Mouse (Mus musculus) heart, postnatal 14 days (tissue): ENCODE measurements around the gene Troap. TPM values are rescaled to one million over a fixed set of nuclear protein-coding genes. Genes with fewer than 3 reads are reported as not detected.

ENCODE experiments used
- DNase-seq, 2 experiments: peaks; one replicate each; pipeline ENCODE4 v3.0.0; 2021 to 2022
- intact Hi-C: fragments of 180-260 bp; cut with DNase I; formaldehyde crosslinking; loops from one replicate; pipeline ENCODE4 v1.15.1; 2025
- total RNA-seq, 2 experiments: library from RNA; stranded (reverse); gene quantifications; 2 replicates each; pipeline ENCODE4 v1.2.3; 2021

The Troap gene
- total RNA-seq, 2 experiments from 2014 or later, result 2.1 to 2.2 TPM

DNA sequence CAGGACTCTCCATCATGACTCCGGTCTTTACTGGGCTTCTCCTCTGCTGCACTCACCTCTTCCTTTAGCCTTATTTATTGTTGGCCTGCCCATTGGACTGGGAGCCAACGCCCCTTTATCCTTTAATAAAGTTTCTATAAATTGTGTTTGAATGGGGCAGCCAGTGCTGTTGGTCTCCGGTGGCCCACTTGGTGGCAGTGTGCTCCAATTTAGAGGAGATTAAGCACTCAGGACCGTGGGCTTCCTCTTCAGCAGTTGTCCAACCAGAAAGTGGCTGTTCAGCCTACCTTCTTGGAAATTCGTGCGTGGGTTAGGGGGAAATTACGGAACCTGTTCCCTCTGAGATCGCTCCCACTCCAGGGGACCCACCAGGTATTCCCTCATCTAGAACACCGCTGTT, 8.9 kb downstream of the Troap start:
- DNase-seq, result peak; percentile 63 to 69
- intact Hi-C loops, result loop anchor here (5.0 kb wide), 2 partner anchors 114 to 184 kb away; no protein-coding TSS in a partner anchor

DNA sequence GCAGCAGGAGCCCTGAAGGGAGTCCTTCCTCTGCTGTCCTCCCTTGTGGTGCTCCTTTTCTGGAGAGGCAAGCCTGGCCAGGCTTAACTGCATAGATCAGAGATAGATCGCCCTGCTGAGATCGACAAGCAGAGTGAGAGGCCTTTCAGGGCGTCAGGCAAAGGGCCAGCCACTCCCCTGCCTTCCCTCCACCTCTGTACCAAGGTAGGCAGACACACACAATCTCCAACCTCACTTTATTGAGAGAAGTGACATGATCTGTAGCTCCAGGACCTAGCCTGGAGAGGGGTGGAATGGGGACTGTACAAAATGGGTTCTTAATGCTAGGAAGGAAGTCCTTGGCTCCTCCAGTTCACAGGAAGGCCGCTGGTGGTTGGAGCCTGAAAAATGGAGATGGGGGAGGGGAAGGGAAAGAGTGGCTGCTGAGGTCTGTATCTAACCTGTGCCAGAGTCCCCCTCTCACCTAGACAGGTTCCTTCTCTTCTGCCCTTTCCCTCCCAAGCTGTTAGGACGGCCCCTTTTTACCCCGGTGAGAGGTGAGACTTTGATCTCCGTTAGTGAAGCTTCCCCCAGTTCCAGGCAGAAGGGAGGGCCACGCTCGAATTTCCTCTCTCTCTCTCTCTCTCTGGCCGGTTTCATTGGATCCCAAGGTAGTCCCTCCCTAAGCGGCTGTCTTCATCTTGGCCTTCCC, 9.6 kb downstream of the Troap start:
- intact Hi-C loops, result loop anchor here (5.0 kb wide), 2 partner anchors 113 to 183 kb away; no protein-coding TSS in a partner anchor
- DNase-seq, result no peak

DNA sequence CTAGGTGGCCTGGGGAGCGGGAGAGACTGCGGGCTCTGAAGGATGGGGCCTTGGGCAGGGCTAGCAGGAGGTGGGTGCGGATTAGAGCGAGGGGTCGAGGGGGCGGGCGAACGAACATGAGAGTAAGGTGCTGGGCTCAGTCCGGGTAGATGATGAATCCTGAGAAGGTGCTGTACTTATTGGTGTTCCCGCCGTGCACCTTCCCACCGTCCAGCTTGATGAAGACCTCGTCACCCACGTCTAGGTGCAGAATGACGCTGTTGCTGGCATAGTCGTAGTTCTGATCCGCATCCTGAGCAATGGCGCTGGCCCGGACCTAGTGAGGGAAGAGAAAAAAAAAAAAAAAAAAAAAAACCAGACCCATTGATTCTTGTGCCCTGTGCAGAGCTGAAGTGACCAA, 10.2 kb downstream of the Troap start:
- DNase-seq, result no peak
- intact Hi-C loops, result loop anchor here (5.0 kb wide), 3 partner anchors 32 to 183 kb away; no protein-coding TSS in a partner anchor

DNA sequence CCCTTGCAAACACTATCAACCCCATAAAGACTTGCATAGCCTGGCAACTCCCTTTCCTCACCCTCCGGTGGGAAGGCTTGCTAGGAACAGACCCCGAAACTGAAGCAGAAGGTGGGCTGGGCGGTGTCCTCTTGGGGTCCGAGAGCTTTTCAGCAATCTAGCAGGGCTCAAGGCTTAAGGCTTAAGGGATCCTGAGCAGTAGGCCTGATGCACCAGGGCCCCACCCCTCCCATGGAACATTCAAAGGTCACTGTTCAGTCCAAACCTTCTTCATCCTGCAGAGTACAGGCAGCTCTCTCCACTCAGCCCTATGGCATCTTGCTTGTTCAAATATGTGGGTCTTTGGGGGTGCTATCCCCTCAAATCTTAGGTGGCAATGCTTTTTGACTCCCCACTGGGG, 11.6 kb downstream of the Troap start:
- intact Hi-C loops, result loop anchor here (5.0 kb wide), 1 partner anchor 34 kb away; no protein-coding TSS in a partner anchor
- no peak for DNase-seq

DNA sequence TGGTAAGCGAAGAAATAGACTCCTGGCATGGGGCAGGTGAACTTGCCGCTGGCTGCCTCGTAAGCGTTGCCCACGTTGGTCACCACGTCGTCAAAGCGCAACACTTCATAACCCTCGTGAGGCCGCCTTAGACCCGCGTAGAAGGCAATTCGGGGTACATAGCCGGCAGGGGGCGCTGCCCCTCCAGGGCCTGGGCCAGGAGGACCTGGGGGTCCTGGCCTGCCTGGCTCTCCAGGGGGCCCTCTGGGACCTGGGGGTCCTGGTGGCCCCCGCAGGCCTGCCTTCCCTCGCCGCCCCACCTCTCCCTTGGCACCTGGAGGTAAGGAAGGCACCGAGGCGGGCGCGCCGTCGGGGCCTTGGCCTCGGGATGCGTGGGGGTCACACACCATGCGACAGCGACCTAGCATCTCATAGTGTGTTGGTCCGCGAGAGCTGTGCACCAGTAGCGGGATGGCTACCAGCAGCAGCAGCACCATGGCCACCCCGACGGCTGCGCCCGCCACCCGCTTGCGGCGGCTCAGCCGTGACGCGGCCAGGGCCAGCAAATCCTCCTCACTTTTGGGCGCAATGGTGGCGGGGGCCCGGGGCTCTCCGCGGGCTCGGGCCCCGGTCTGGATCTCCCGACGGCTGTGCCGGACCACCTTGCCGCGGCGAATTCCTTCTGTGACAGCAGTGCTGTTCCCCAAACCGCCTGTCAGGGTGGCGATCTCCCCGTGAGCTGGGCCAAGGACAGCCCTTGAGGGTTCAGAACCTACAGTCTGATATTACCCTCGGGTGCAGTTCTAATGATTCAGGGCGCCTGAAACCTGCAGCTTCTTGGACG, 13.1 kb downstream of the Troap start, which contains the start of gene C1ql4:
Gene C1ql4, minus strand, starts transcription at position 565 of the 823 bp plus-strand sequence.
- intact Hi-C loops, result loop anchor here (5.0 kb wide), 1 partner anchor 35 kb away; no protein-coding TSS in a partner anchor
- DNase-seq, result peak; percentile 41 to 52

DNA sequence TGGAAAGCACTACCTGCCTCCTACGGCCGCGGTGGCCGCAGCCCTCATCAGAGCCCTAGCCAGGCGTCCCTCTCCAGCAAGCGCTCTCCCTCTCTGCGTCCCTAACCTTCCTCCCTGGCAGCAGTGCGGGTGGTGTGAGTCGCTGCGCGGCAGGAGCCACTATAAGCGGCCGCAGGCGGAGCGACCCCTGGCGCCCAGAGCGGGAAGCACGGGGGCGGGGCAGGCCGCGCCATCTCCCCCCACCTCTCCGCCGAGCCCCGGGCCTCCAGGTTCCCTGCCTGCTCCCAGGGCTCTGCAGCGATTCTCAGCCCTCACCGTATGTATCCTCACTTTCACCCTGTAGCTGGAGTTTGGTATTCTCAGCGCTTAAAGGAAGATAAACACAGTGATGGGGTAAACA, 13.9 kb downstream of the Troap start:
- DNase-seq, result peak; percentile 86 to 92
- intact Hi-C loops, result loop anchor here (5.0 kb wide), 1 partner anchor 36 kb away; no protein-coding TSS in a partner anchor

DNA sequence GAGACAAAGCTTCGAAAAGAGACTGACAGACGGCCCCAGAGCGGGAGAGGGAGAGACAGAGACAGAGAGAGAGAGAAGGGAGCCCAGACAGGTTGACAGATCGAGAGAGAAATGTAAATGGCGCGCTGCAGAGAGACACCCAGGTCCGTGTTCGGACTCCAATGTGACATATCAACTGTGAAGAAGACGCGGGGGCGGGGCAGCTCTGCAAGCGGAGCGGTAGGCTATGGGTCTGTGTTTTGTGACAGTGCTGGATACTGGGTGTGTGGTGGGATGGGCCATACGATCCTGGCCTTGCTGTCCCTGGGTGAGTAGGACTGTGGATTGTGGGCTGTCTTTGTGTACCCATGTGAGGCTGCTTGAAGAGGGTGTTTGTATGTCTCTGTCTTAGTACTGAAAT, 14.7 kb downstream of the Troap start:
- intact Hi-C loops, result loop anchor here (5.0 kb wide), 1 partner anchor 37 kb away; no protein-coding TSS in a partner anchor
- no peak for DNase-seq

DNA sequence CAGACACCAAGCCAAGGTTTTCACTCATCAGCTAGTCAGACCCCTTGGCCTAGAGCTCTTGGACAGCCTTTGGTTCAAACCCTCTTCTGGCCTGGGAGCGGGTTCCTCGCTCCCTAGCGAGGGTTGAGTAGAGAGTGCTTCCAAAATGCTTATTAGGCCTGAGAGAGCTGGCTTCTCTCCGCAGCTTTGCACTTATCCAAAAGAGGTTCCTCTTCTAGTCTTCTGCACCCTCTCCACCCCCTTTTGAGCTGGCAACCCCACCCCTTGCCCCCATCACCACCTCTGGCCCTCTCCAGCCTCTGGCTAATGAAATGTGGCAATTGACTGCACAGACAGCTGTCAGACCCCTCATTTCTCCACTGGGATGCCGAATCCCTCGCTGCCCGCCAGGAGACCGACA, 18.5 kb downstream of the Troap start, which contains the start of gene Dnajc22:
Gene Dnajc22, plus strand, starts transcription at position 301 of the 400 bp plus-strand sequence.
- intact Hi-C loops, result no loop called here
- DNase-seq, result no peak

DNA sequence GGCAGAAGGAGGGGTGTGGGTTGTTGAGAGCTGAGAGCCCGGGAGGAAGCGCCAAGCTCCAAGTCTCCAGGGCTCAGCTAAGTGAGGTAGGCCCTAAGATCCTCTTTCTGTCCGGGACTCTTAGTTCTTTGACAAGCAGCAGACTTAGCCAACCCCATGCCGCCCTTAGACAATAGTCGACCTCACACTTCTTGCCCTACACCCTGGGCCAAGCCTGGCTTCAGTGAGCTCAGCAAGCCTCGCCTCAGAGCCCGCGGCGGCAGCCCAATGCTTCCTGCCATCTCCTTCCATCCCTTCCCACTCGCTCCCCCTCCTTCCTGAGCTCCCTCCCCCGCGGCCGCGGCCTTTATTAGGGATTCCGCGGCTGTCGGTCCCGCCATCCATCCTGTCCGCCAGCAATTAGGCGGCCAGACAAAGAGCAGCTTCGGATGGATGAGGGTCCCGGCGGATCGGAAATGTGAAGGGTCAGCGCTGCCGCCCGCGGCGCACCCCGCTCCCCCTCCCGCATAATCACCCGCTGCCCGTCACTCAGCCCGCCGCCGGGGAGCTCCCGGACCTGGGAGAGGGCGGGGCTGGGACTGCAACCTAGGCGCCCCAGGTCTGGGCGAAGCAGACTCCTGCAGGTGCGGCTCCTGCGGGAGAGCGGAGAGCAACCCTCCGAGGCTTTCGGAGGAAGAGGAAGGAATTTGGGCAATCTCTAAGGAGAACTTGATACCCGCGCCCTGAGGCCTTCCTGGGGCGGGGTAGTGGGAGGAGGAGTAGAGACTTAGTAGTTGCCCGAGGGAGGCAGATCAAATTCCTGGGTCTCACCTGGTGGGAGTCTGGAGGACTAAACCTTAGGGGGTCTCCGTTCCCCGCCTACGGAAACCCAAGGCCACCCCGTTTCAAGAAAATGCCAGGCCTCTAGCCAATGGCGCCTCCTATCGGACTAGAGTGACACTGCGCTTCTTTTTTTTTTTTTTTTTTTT, 19.2 kb downstream of the Troap start:
- peak; percentile 42 to 55 for DNase-seq
- intact Hi-C loops, result no loop called here

DNA sequence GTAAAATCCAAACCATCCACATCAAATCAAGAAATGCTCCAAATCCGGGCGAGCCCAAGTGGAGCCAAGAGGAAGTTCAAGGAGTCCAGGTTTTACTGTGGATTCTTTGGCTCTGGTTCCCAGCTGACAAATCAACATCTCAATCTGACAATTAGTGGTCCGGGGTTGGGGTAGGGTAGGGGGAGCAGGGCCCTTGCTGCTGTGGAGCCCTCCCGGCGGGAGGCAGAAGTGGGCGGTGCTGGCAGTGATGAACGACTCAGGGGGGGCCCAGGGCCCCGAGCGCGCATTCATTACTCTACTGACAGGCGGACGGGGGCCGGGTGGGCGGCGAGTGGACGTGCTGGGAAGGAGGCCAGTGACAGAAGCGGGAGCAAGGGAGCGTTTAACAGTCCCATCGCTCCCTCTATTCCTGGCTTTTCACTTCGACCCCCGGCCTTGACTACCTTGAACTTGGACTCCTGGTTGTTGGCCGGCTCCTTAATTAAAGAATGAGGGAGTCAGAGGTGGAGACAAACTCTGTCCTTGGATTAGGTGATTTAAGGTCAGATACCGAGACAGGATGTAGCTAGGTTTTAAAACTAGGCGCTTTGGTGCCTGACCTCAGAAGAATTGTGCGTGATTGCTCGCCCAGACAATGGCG, 20.4 kb downstream of the Troap start:
- intact Hi-C loops, result loop anchor here (5.0 kb wide), 1 partner anchor 173 kb away; no protein-coding TSS in a partner anchor

DNA sequence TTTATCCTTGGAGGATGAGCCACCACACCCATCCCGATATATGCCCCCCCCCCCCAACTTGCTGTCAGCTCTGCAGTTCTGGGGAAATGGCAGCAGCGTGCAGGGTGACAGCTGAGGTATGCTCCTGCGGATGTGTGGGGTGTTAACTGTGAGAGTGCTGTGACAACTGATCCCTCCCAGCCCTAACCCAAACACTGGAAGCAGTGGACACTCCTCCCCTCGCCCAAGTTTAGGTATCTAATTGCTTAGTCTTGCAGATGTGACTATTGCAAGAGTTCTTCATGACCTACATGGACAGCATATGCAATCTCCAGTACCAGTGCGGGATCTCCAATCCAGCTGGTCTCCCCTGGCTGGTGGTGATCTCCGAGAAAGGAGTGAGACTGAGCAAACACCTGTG, 21.0 kb downstream of the Troap start:
- no peak for DNase-seq
- intact Hi-C loops, result loop anchor here (5.0 kb wide), 1 partner anchor 172 kb away; no protein-coding TSS in a partner anchor

More for the DNA sequence above, 20.4 kb downstream of the Troap start:
- no peak for DNase-seq

DNA sequence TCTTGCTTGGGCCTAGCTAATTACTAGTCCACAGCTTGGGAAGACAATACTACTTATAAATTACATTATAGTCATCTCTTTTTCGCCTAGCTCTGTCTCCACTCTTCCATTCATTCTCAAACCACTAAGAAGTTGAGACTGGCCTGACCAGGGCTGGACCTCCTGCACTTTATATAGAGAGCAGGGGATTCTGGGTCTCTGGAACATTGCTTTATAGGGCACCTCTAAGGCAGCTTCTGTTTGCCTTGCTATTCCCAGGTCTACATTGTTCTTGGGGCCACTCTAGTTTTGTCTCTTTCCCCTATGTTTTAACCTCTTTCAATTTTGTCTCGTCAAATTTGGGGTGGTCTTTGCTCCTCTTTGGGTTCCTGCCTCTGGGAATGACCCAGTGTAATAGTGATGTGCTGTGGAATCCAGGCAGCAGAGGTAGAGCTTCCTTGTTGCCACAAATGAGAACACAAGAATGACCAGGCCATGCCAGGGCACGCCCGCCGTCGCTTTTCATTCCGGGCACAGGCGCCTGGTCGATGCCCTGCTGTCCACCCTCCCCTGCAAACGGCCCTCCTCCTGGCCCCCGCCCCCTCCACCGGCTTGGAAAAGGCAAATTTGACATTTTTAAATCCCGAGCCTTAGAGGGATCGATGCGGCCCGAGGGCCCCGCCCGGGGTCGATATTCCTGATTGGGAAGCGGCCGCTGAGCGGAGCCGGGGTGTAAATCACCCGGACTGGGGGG, 21.9 kb downstream of the Troap start:
- intact Hi-C loops, result loop anchor here (5.0 kb wide), 1 partner anchor 171 kb away; no protein-coding TSS in a partner anchor
- DNase-seq, result no peak

DNA sequence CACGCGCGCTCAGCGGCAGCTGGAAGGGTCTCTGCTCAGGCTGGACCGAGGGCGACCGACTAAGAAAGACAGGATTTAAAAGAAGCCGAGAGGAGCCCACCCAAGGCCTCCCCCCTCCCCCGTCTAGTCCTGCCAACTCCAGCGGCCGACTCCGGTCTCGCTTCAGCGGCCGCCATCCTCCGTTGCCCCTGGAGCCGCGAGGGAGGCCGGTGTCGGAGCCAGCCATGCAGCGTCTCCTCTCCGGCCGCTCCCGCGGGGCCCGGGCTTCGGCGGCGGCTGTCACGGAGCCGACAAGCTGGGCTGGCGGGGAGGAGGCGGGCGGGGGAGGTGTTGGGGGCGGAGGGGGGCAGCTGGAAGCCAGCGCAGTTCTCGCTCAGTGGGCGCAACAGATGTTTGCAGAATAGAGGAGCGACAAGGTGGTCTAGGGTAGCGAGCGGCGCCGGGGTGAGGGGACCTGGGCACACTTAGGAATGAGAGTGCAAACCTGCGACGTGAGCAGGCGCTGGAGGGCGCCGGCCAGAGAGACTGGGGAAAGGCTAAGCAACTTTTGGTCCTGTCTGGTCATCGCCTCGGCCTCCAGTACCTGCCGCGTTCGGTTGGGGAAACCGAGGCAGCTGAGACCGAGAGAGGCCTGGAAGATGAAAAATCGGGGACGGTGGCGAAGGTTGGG, 22.6 kb downstream of the Troap start:
- peak; percentile 44 to 54 for DNase-seq
- intact Hi-C loops, result loop anchor here (5.0 kb wide), 1 partner anchor 170 kb away; no protein-coding TSS in a partner anchor

DNA sequence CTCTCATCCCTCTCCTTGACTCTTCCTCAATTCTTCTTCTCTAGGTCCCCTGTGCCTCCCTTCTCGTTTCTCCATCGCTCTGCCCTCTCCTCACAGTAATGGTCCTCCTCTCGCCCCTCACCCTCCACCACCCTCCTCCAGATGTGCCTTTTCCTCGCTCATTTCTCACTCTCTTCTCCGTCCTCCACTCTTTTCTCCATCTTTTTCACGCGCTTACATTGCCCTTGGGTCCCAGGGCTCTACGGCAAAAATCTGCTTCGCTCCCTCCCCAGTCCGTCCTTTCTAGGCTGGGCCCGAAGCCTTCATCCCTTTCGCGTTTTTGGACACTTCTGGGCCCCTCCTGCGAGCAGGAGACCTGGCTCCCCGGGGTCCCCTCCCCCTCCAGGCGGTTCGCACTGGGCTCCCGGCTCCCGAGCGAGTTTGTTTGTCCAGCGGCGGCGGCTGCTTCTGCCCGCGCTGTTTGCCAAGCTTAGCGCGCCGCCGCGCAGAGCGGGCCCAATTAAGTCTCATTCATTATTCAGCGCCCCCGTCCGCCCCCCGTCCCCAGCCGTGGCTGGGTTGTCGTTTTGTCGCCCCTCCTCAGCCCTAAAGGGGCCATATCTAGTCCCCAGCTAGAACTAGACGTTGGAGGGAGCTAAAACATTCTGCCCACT, 23.6 kb downstream of the Troap start:
- intact Hi-C loops, result loop anchor here (5.0 kb wide), 1 partner anchor 169 kb away; no protein-coding TSS in a partner anchor
- peak; percentile 45 to 50 for DNase-seq

DNA sequence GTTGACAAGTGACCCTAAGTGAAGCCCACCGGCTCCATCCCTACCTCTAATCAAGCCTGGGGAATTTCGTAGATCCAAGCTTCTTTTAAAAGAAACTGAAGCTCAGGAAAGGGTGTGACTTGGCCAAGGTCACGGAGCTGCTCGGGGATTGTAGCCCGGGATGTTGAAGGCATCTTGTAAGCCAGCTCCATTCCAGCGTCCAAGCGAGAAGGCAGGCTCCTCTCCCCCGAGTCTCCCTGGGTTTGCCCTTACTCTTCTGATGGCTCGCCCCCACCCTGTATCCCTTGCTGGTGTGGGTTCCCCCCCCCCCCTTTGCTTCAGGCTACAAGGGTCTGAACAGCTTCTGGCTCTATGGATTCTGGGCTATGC, 24.1 kb downstream of the Troap start:
- intact Hi-C loops, result loop anchor here (5.0 kb wide), 1 partner anchor 169 kb away; no protein-coding TSS in a partner anchor

DNA sequence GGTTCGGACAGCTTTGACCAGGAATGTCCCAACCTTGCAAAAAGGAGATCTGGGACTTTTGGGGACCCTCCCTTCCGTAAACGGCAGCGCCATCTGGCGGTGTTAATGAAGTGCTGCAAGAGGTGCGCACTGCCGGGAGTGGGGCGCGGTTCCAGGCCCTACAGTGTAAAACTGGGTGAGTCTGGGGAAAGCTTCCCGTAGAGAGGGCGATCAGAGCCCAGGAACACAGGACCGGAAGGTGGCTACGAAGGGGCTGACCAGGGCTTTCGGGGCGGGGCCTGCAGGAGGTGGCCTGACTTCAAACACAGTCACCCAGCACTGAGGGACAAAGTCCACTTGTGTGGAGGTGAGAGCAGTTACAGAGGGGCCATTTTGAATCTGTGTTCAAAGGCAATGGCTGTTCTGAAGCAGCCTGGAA, 24.8 kb downstream of the Troap start:
- peak; percentile 63 to 79 for DNase-seq

More for the DNA sequence above, 24.1 kb downstream of the Troap start:
- no peak for DNase-seq

DNA sequence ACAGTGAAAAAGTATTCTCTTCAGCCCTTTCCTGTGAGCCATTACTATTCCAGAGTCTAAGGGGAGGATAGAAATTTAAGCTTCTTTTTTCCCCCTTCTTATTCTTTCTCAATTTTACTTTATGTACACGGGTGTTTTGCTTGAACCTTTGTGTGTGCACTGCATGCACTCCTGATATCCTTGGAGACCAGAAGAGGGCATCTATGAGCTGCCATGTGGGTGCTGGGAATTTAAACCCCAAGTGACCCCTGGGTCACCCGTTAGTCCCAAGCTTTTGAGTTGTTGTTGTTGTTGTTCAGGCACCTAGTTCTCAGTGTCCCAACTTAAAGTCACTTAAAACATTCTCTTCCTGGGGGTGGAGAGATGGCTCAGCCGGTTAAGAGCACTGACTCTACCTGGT, 25.6 kb downstream of the Troap start:
- DNase-seq, result no peak
- intact Hi-C loops, result loop anchor here (5.0 kb wide), 1 partner anchor 167 kb away; no protein-coding TSS in a partner anchor

More for the DNA sequence above, 24.8 kb downstream of the Troap start:
- intact Hi-C loops, result loop anchor here (5.0 kb wide), 1 partner anchor 168 kb away; no protein-coding TSS in a partner anchor
